Mouse (Mus musculus) midbrain, embryonic 12.5 days (tissue): Measurements from ENCODE around the gene Stt3b. TPM values are rescaled to one million over a fixed set of nuclear protein-coding genes. Genes with fewer than 3 reads are reported as not detected.

ENCODE experiments used
- ATAC-seq: fragments of 200-750 bp; cut with Nextera tagmentation; 2 replicates; pipeline ENCODE4 v1.8.0; 2017; ENCODE audit warnings: low read depth, moderate TSS enrichment, moderate library complexity; ENCODE audit not compliant: low FRiP score
- H3K27ac ChIP-seq: fragments of 300-500 bp; sonication (generic); replicated peaks from 2 replicates; pipeline ENCODE4 v1.5.1; 2016; ENCODE audit warnings: mild to moderate bottlenecking
- H3K27me3 ChIP-seq: fragments of 300-500 bp; sonication (generic); 2 replicates; pipeline ENCODE4 v1.6.1; 2016; ENCODE audit warnings: mild to moderate bottlenecking
- H3K36me3 ChIP-seq: fragments of 300-500 bp; sonication (generic); 2 replicates; pipeline ENCODE4 v1.6.1; 2016
- H3K4me1 ChIP-seq: fragments of 300-500 bp; sonication (generic); 2 replicates; pipeline ENCODE4 v1.6.1; 2016
- H3K4me2 ChIP-seq: fragments of 300-500 bp; sonication (generic); replicated peaks from 2 replicates; pipeline ENCODE4 v1.6.1; 2016; ENCODE audit warnings: mild to moderate bottlenecking, moderate library complexity
- H3K4me3 ChIP-seq: fragments of 300-500 bp; sonication (generic); 2 replicates; pipeline ENCODE4 v1.5.1; 2016; ENCODE audit warnings: mild to moderate bottlenecking
- H3K9ac ChIP-seq: fragments of 300-500 bp; sonication (generic); replicated peaks from 2 replicates; pipeline ENCODE4 v1.6.1; 2016; ENCODE audit warnings: mild to moderate bottlenecking, moderate library complexity
- H3K9me3 ChIP-seq: fragments of 300-500 bp; sonication (generic); 2 replicates; pipeline ENCODE4 v1.6.1; 2016; ENCODE audit warnings: mild to moderate bottlenecking
- WGBS: fragments of 180-500 bp; shearing (Covaris S2); methylation state at CpG from one replicate; pipeline ENCODE4 v1.1.7; 2016; 5-methylcytosine and 5-hydroxymethylcytosine counted together
- polyA plus RNA-seq: library from polyadenylated mRNA; unstranded; fragments of >200 nt; fragmentation: Nextera tagmentation; extraction: Ambion mirVana; gene quantifications from 2 replicates; pipeline ENCODE4 v1.2.1, GENCODE M21; 2016

Gene Stt3b
- polyA plus RNA-seq, 1 experiment from 2014 or later = 104 TPM

- WGBS = 91% methylated on average over 12 of the region's 12 CpGs
Observed at GRCm38 (mm10) chr9:115333016-115333415, 22.8 kb upstream of the Stt3b start.

GRCm38 (mm10) chr9:115332339-115332738 lies 22.1 kb upstream of the Stt3b start:
- H3K36me3 ChIP-seq = no peaks in the 10 kb centered on the region
- H3K4me1 ChIP-seq = no peaks in the 10 kb centered on the region
- H3K9ac ChIP-seq = no peak overlapping the region
- H3K27me3 ChIP-seq = no peaks in the 10 kb centered on the region
- H3K9me3 ChIP-seq = no peaks in the 10 kb centered on the region
- ATAC-seq = no peak
- no peak overlapping the region for H3K4me2 ChIP-seq
- 88% methylated on average over 7 of the region's 7 CpGs for WGBS
- H3K27ac ChIP-seq = no peak overlapping the region
- no peak overlapping the region for H3K4me3 ChIP-seq

More at GRCm38 (mm10) chr9:115333016-115333415, 22.8 kb upstream of the Stt3b start:
- Histone ChIP-seq H3K9ac (no peak overlapping the region), H3K27me3 (no peaks in the 10 kb centered on the region), H3K36me3 (no peaks in the 10 kb centered on the region), H3K4me3 (no peak overlapping the region), H3K27ac (no peak overlapping the region), H3K4me1 (no peaks in the 10 kb centered on the region), H3K4me2 (no peak overlapping the region), H3K9me3 (no peaks in the 10 kb centered on the region)
- no peak for ATAC-seq

GRCm38 (mm10) chr9:115330861-115331476 lies 20.7 kb upstream of the Stt3b start:
- Histone ChIP-seq H3K27me3 (no peaks in the 10 kb centered on the region), H3K4me2 (no peak overlapping the region), H3K9ac (no peak overlapping the region), H3K9me3 (no peaks in the 10 kb centered on the region), H3K36me3 (no peaks in the 10 kb centered on the region), H3K27ac (no peak overlapping the region), H3K4me3 (no peak overlapping the region), H3K4me1 (no peaks in the 10 kb centered on the region)
- WGBS = 72% methylated on average over 6 of the region's 6 CpGs
- no peak for ATAC-seq

GRCm38 (mm10) chr9:115326533-115326890 lies 16.3 kb upstream of the Stt3b start:
- Histone ChIP-seq H3K36me3 (no peaks in the 10 kb centered on the region), H3K27me3 (no peaks in the 10 kb centered on the region), H3K9ac (no peak overlapping the region), H3K4me3 (no peak overlapping the region), H3K27ac (no peak overlapping the region), H3K4me1 (peaks cover 7% of the 10 kb centered on the region), H3K9me3 (no peaks in the 10 kb centered on the region), H3K4me2 (no peak overlapping the region)
- 89% methylated on average over 4 of the region's 4 CpGs for WGBS
- ATAC-seq = no peak

GRCm38 (mm10) chr9:115325831-115326532 lies 15.8 kb upstream of the Stt3b start:
- no peak overlapping the region for H3K9ac ChIP-seq
- 74% methylated on average over 13 of the region's 13 CpGs for WGBS
- H3K4me2 ChIP-seq = no peak overlapping the region
- H3K27ac ChIP-seq = no peak overlapping the region
- H3K4me3 ChIP-seq = no peak overlapping the region
- no peaks in the 10 kb centered on the region for H3K27me3 ChIP-seq
- H3K4me1 ChIP-seq = peaks cover 7% of the 10 kb centered on the region
- no peaks in the 10 kb centered on the region for H3K36me3 ChIP-seq
- no peaks in the 10 kb centered on the region for H3K9me3 ChIP-seq
- ATAC-seq = no peak

- peak; percentile 30; the same call in 1 of the 2 replicates for ATAC-seq
- Histone ChIP-seq H3K27me3 (no peaks in the 10 kb centered on the region), H3K36me3 (no peaks in the 10 kb centered on the region), H3K27ac (no peak overlapping the region), H3K9me3 (0 out of 2 replicates have a peak, but pooled peaks cover 2% of the 10 kb centered on the region), H3K4me1 (peaks cover 7% of the 10 kb centered on the region), H3K4me2 (peak overlapping the region; percentile 34), H3K9ac (no peak overlapping the region), H3K4me3 (no peak overlapping the region)
- 7% methylated on average over 10 of the region's 10 CpGs for WGBS
Observed at GRCm38 (mm10) chr9:115323572-115323971, 13.4 kb upstream of the Stt3b start.

GRCm38 (mm10) chr9:115322385-115322784 lies 12.2 kb upstream of the Stt3b start:
- ATAC-seq = no peak
- peaks cover 7% of the 10 kb centered on the region for H3K4me1 ChIP-seq

GRCm38 (mm10) chr9:115321052-115321451 lies 10.8 kb upstream of the Stt3b start:
- Histone ChIP-seq H3K27ac (no peak overlapping the region), H3K4me1 (peaks cover 7% of the 10 kb centered on the region), H3K9me3 (peaks cover 12% of the 10 kb centered on the region; the same call in 1 of the 2 replicates), H3K4me3 (no peak overlapping the region), H3K27me3 (no peaks in the 10 kb centered on the region), H3K4me2 (no peak overlapping the region), H3K9ac (no peak overlapping the region), H3K36me3 (no peaks in the 10 kb centered on the region)
- no peak for ATAC-seq
- 83% methylated on average over 6 of the region's 6 CpGs for WGBS

More at GRCm38 (mm10) chr9:115322385-115322784, 12.2 kb upstream of the Stt3b start:
- H3K9me3 ChIP-seq = peaks cover 4% of the 10 kb centered on the region; the same call in 1 of the 2 replicates
- H3K27ac ChIP-seq = no peak overlapping the region
- no peak overlapping the region for H3K9ac ChIP-seq
- H3K4me2 ChIP-seq = no peak overlapping the region
- no peaks in the 10 kb centered on the region for H3K27me3 ChIP-seq
- 88% methylated on average over 6 of the region's 6 CpGs for WGBS
- H3K36me3 ChIP-seq = no peaks in the 10 kb centered on the region
- no peak overlapping the region for H3K4me3 ChIP-seq

- Histone ChIP-seq H3K4me2 (no peak overlapping the region), H3K9ac (no peak overlapping the region), H3K4me1 (peaks cover 7% of the 10 kb centered on the region), H3K9me3 (peaks cover 12% of the 10 kb centered on the region; the same call in 1 of the 2 replicates), H3K36me3 (no peaks in the 10 kb centered on the region), H3K27me3 (no peaks in the 10 kb centered on the region), H3K4me3 (no peak overlapping the region), H3K27ac (no peak overlapping the region)
- WGBS = 79% methylated on average over 4 of the region's 4 CpGs
- no peak for ATAC-seq
Observed at GRCm38 (mm10) chr9:115320156-115320555, 9.9 kb upstream of the Stt3b start.

GRCm38 (mm10) chr9:115318621-115319375 lies 8.6 kb upstream of the Stt3b start:
- WGBS = 81% methylated on average over 6 of the region's 6 CpGs
- Histone ChIP-seq H3K4me3 (no peak overlapping the region), H3K4me1 (peaks cover 5% of the 10 kb centered on the region), H3K36me3 (no peaks in the 10 kb centered on the region), H3K4me2 (no peak overlapping the region), H3K27me3 (no peaks in the 10 kb centered on the region), H3K9me3 (peaks cover 12% of the 10 kb centered on the region; the same call in 1 of the 2 replicates), H3K9ac (no peak overlapping the region), H3K27ac (no peak overlapping the region)
- no peak for ATAC-seq

GRCm38 (mm10) chr9:115317049-115317448 lies 6.8 kb upstream of the Stt3b start:
- peaks cover 5% of the 10 kb centered on the region; the same call in 1 of the 2 replicates for H3K27me3 ChIP-seq
- WGBS = 94% methylated on average over 5 of the region's 5 CpGs
- peaks cover 12% of the 10 kb centered on the region; the same call in 1 of the 2 replicates for H3K9me3 ChIP-seq
- no peak overlapping the region for H3K9ac ChIP-seq
- no peak for ATAC-seq
- no peaks in the 10 kb centered on the region for H3K36me3 ChIP-seq
- no peaks in the 10 kb centered on the region for H3K4me1 ChIP-seq
- no peak overlapping the region for H3K4me2 ChIP-seq
- no peak overlapping the region for H3K27ac ChIP-seq
- no peak overlapping the region for H3K4me3 ChIP-seq

GRCm38 (mm10) chr9:115314556-115314955 lies 4.3 kb upstream of the Stt3b start:
- Histone ChIP-seq H3K4me1 (no peaks in the 10 kb centered on the region), H3K4me2 (peak overlapping the region; percentile 41), H3K9ac (no peak overlapping the region), H3K9me3 (peaks cover 12% of the 10 kb centered on the region; the same call in 1 of the 2 replicates), H3K27ac (0 out of 2 replicates have a peak overlapping the region, but pooled peaks have one; percentile 12), H3K4me3 (peak overlapping the region; percentile 22; the same call in 1 of the 2 replicates), H3K27me3 (peaks cover 5% of the 10 kb centered on the region; the same call in 1 of the 2 replicates), H3K36me3 (no peaks in the 10 kb centered on the region)
- ATAC-seq = no peak
- 11% methylated on average over 10 of the region's 10 CpGs for WGBS
